Mouse (Mus musculus) hindbrain, embryonic 14.5 days (tissue): Measurements from ENCODE around the gene Atg9b. TPM values are rescaled to one million over a fixed set of nuclear protein-coding genes. Genes with fewer than 3 reads are reported as not detected.
"Not testable (repeated sequence)": the region's sequence is repeated elsewhere in the genome, so short reads cannot be mapped to it uniquely, and the experiment has no call there.

ENCODE experiments used
- ATAC-seq: fragments of 200-750 bp; cut with Nextera tagmentation; 2 replicates; pipeline ENCODE4 v1.8.0; 2017; ENCODE audit warnings: moderate number of reproducible peaks, mild to moderate bottlenecking, moderate TSS enrichment, moderate library complexity; ENCODE audit not compliant: low FRiP score
- DNase-seq: peaks from one replicate; pipeline ENCODE4 v3.0.0-alpha.2; 2015; ENCODE audit warnings: low spot score
- H3K27ac ChIP-seq: fragments of 300-500 bp; sonication (generic); 2 replicates; pipeline ENCODE4 v1.5.1; 2014; ENCODE audit warnings: mild to moderate bottlenecking, moderate library complexity
- H3K27me3 ChIP-seq: fragments of 300-500 bp; sonication (generic); 2 replicates; pipeline ENCODE4 v1.6.1; 2014; ENCODE audit warnings: mild to moderate bottlenecking, low read length, mixed read lengths; ENCODE audit not compliant: control insufficient read depth, insufficient read depth
- H3K36me3 ChIP-seq: fragments of 300-500 bp; sonication (generic); replicated peaks from 2 replicates; pipeline ENCODE4 v1.6.1; 2014; ENCODE audit not compliant: control insufficient read depth, insufficient read depth
- H3K4me1 ChIP-seq: fragments of 300-500 bp; sonication (generic); replicated peaks from 2 replicates; pipeline ENCODE4 v1.6.1; 2014; ENCODE audit warnings: antibody characterized with exemption, low read length, mixed read lengths; ENCODE audit not compliant: control insufficient read depth, insufficient read depth
- H3K4me2 ChIP-seq: fragments of 300-500 bp; sonication (generic); replicated peaks from 2 replicates; pipeline ENCODE4 v1.6.1; 2014; ENCODE audit warnings: mild to moderate bottlenecking, moderate library complexity
- H3K4me3 ChIP-seq: fragments of 300-500 bp; sonication (generic); replicated peaks from 2 replicates; pipeline ENCODE4 v1.5.1; 2014; ENCODE audit warnings: mild to moderate bottlenecking, low read length
- H3K9ac ChIP-seq: fragments of 300-500 bp; sonication (generic); 2 replicates; pipeline ENCODE4 v1.6.1; 2014
- H3K9me3 ChIP-seq: fragments of 300-500 bp; sonication (generic); 2 replicates; pipeline ENCODE4 v1.6.1; 2016; ENCODE audit warnings: low read length; ENCODE audit not compliant: control insufficient read depth
- WGBS: fragments of 180-500 bp; shearing (Covaris S2); extraction: QIAGEN DNeasy Blood & Tissue Kit; methylation state at CpG from one replicate; pipeline ENCODE4 v1.1.7; 2014; 5-methylcytosine and 5-hydroxymethylcytosine counted together
- polyA plus RNA-seq: library from polyadenylated mRNA; unstranded; fragments of >200 nt; fragmentation: Nextera tagmentation; extraction: Ambion mirVana; gene quantifications from 2 replicates; pipeline ENCODE4 v1.2.1, GENCODE M21; 2014

Atg9b gene
- polyA plus RNA-seq, 1 experiment from 2014 or later, result 1.6 TPM

DNA sequence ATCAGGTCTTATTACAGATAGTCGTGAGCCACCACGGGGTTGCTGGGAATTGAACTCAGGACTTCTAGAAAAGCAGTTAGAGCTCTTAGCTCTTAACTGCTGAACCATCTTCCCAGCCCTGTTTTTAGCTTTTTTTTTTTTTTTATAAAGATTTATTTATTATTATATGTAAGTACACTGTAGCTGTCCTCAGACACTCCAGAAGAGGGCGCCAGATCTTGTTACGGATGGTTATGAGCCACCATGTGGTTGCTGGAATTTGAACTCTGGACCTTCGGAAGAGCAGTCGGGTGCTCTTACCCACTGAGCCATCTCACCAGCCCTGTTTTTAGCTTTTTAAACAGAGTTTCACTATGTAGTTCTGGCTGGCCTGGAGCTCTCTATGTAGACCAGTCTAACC lies 4.3 kb upstream of the Atg9b start:
- H3K9ac ChIP-seq, ATAC-seq, H3K27me3 ChIP-seq, DNase-seq, H3K4me1 ChIP-seq, H3K27ac ChIP-seq, H3K9me3 ChIP-seq, H3K4me2 ChIP-seq, H3K4me3 ChIP-seq: not testable (repeated sequence)
- peaks cover 11% of the 10 kb centered on the region; the same call in 1 of the 2 replicates for H3K36me3 ChIP-seq
- 89% methylated on average over 6 of the region's 6 CpGs for WGBS

DNA sequence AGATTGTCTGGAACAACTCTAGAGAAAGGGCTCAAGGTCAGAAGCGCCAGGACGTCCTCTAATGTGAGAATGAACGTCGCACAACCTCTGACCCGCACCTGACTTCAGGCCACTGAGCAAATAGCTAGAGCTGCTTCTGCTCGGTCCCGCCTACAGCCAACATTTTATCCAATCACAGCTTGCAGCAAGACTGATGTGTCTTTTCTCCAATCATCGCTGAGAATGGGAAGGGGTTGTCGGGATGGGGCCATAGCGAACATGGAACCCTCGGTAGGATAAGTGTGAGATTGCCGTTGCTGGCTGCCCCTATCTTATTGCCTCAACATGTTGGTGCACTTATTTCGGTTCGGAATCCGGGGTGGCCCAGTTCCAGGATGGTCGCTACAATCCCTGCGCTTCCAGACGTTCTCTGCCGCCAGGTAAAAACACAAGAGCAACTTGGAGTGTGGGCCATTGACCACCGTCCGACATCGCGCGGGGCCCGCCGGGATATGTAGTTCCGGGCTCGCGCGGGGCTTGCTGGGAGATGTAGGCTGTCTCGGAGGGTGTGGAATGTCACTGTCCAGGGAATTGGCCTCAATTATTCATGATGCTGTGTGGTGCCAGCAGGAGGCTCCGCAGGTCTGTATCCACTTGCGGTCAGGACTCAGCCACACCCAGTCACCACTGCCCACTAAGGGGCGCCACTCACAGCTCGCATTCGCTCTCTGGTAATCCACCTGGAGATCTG lies 2.4 kb upstream of the Atg9b start:
- H3K36me3 ChIP-seq, result no peaks in the 10 kb centered on the region
- peak; percentile 96 for DNase-seq
- peaks cover 5% of the 10 kb centered on the region; the same call in 1 of the 2 replicates for H3K27me3 ChIP-seq
- H3K4me2 ChIP-seq, result peak overlapping the region; percentile 57
- peak overlapping the region; percentile 86 for H3K27ac ChIP-seq
- peaks cover 7% of the 10 kb centered on the region; the same call in 1 of the 2 replicates for H3K4me1 ChIP-seq
- H3K4me3 ChIP-seq, result peak overlapping the region; percentile 43
- H3K9ac ChIP-seq, result peak overlapping the region; percentile 54
- H3K9me3 ChIP-seq, result no peaks in the 10 kb centered on the region
- WGBS, result 1% methylated on average over 36 of the region's 36 CpGs
- peak; percentile 96 for ATAC-seq

DNA sequence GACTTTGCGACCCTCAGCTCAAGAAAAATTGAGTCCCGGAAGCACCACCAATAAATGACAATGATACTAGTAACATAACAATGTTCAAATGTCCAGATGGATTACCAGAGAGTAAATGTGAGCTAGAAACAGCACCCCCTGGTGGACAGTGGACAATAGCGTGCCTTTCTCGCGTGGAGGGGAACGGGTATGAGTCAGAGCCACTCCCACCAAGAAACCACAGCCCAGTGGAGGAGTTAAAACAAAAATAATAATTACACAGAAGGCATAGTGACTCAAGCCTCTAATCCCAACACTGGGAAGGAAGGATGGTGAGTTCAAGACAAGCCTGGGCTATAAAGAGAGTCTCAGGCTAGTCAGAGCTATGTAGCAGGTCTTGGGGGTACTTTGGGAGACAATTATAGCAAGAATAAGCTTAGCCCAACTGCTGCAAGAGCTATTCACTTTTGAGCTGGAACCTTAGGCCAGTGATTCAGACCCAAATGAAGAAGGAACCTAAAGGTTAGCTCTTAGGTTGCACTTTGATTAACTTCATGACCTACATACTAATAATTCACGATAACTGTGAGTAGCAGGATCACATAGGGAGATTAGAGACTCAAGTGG lies 1.6 kb upstream of the Atg9b start, which contains the start of gene Abcb8:
Abcb8 (plus strand) TSS at position 272 of the 606 bp plus-strand sequence.
- peak within 1 kb of the TSS; percentile 86 for H3K27ac ChIP-seq
- 19% methylated on average over 7 of the region's 7 CpGs for WGBS
- ATAC-seq, result no peak
- H3K27me3 ChIP-seq, result peaks cover 11% of the 10 kb centered on the region
- no peaks in the 10 kb centered on the region for H3K9me3 ChIP-seq
- H3K9ac ChIP-seq, result peak within 1 kb of the TSS; percentile 54
- peak; percentile 80 for DNase-seq
- peaks cover 7% of the 10 kb centered on the region; the same call in 1 of the 2 replicates for H3K4me1 ChIP-seq
- peak within 1 kb of the TSS; percentile 43 for H3K4me3 ChIP-seq
- peak within 1 kb of the TSS; percentile 57 for H3K4me2 ChIP-seq
- no peaks in the 10 kb centered on the region for H3K36me3 ChIP-seq

DNA sequence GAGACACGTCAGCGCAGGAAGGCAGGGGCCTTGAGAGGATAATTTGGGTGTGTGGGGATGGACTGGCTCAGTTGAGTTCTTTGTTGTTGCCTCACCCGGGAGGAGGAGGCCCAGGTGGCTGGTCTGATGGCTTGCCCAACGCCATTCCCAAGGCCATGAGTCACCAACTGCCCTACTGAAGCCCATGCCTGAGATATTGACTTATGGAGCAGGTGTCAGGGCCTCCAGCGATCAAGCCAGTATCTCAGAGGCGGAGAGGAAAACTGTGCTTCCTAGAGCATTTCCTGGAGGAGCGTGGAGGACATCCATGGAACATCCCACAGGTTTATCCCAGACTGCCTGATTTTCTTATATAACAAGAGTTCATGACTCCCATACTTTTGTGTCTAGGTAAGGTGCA lies 781 bp upstream of the Atg9b start:
- WGBS, result 82% methylated on average over 7 of the region's 7 CpGs

DNA sequence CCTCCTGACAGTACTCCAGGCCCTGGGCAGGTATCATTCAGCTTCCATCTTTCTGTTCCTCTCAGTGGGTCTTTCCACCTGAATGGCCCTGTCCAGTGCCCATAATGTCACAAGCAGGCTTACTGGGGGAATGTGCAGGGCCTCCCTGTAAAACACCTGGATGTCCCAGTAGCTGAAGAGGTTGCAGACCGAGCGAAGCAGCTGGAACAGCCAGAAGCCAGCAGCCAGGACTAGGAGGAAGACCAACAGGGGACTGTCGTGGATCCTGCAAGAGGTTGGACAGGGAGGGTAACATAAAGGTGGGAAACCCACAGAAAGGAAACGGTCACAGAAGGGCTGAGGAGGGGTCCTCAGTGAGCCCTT lies 2.3 kb downstream of the Atg9b start:
- Histone ChIP-seq H3K36me3 (no peaks in the 10 kb centered on the region), H3K27me3 (peaks cover 27% of the 10 kb centered on the region), H3K9ac (no peak overlapping the region), H3K4me2 (no peak overlapping the region), H3K4me1 (peaks cover 9% of the 10 kb centered on the region), H3K4me3 (no peak overlapping the region), H3K27ac (no peak overlapping the region), H3K9me3 (no peaks in the 10 kb centered on the region)
- 83% methylated on average over 4 of the region's 4 CpGs for WGBS
- no peak for DNase-seq
- no peak for ATAC-seq

More for the DNA sequence above, 781 bp upstream of the Atg9b start:
- Histone ChIP-seq H3K9ac (no peak overlapping the region), H3K4me3 (no peak overlapping the region), H3K36me3 (no peaks in the 10 kb centered on the region), H3K4me1 (peaks cover 7% of the 10 kb centered on the region), H3K27me3 (peaks cover 11% of the 10 kb centered on the region), H3K9me3 (no peaks in the 10 kb centered on the region), H3K4me2 (no peak overlapping the region), H3K27ac (no peak overlapping the region)
- no peak for ATAC-seq
- DNase-seq, result no peak

DNA sequence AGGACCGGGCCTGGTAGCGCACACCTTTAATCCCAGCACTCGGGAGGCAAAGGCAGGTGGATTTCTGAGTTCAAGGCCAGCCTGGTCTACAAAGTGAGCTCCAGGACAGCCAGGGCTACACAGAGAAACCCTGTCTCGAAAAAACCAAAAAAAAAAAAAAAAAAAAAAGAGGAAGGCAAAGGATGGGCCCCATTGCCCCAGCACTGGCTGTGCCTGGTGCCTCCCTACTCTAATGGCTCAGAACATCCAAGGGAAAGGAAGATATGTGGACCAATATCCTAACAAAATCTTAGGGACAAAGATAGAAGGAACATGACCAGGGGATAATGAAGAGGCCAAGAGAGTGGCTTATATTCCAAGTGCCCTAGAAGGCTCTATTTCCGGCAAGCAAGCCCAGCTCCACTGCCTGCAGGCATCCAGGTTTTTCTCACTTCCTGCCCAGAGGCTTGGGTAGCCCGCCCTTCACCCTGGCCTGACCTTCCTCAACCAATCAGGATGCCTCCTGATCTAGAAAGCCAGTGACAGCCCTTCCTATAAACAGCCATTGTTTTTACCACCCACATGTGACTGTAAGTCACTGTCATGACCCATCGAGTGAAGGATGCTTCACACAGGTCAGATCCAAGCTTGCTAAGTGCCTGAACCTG lies 2.8 kb downstream of the Atg9b start:
- H3K4me1 ChIP-seq, result peaks cover 9% of the 10 kb centered on the region
- ATAC-seq, result no peak
- no peak overlapping the region for H3K4me2 ChIP-seq
- no peaks in the 10 kb centered on the region for H3K9me3 ChIP-seq
- 56% methylated on average over 6 of the region's 7 CpGs for WGBS
- H3K4me3 ChIP-seq, result no peak overlapping the region
- no peaks in the 10 kb centered on the region for H3K36me3 ChIP-seq
- H3K27ac ChIP-seq, result no peak overlapping the region
- H3K27me3 ChIP-seq, result peaks cover 27% of the 10 kb centered on the region
- no peak for DNase-seq
- no peak overlapping the region for H3K9ac ChIP-seq

GRCm38 (mm10) chr5:24388246-24388915 lies 3.6 kb downstream of the Atg9b start:
- peaks cover 9% of the 10 kb centered on the region for H3K4me1 ChIP-seq
- no peaks in the 10 kb centered on the region for H3K9me3 ChIP-seq
- H3K27ac ChIP-seq, result no peak overlapping the region
- H3K27me3 ChIP-seq, result peaks cover 27% of the 10 kb centered on the region
- no peak for ATAC-seq
- DNase-seq, result no peak
- H3K4me2 ChIP-seq, result peak overlapping the region; percentile 87
- H3K36me3 ChIP-seq, result no peaks in the 10 kb centered on the region
- peak overlapping the region; percentile 56 for H3K9ac ChIP-seq
- peak overlapping the region; percentile 41 for H3K4me3 ChIP-seq
- WGBS, result 22% methylated on average over 26 of the region's 26 CpGs

- Histone ChIP-seq H3K4me3 (peak overlapping the region; percentile 41), H3K9ac (peak overlapping the region; percentile 56), H3K27me3 (peaks cover 27% of the 10 kb centered on the region), H3K4me2 (peak overlapping the region; percentile 87), H3K4me1 (peaks cover 14% of the 10 kb centered on the region), H3K9me3 (no peaks in the 10 kb centered on the region), H3K36me3 (no peaks in the 10 kb centered on the region), H3K27ac (no peak overlapping the region)
- under 1% methylated on average over 68 of the region's 73 CpGs for WGBS
- ATAC-seq, result peak; percentile 49
- DNase-seq, result peak; percentile 69
Observed at GRCm38 (mm10) chr5:24387264-24388241, 4.4 kb downstream of the Atg9b start.
